Mouse (Mus musculus) spleen, adult 12 weeks (tissue): ENCODE measurements around the gene Mocs1.
"Not testable (repeated sequence)": the region's sequence is repeated elsewhere in the genome, so short reads cannot be mapped to it uniquely, and the experiment has no call there.

ENCODE experiments used
- DNase-seq: peaks from one replicate; pipeline ENCODE4 v3.0.0; 2022; ENCODE audit warnings: low spot score

Mocs1 gene

DNA sequence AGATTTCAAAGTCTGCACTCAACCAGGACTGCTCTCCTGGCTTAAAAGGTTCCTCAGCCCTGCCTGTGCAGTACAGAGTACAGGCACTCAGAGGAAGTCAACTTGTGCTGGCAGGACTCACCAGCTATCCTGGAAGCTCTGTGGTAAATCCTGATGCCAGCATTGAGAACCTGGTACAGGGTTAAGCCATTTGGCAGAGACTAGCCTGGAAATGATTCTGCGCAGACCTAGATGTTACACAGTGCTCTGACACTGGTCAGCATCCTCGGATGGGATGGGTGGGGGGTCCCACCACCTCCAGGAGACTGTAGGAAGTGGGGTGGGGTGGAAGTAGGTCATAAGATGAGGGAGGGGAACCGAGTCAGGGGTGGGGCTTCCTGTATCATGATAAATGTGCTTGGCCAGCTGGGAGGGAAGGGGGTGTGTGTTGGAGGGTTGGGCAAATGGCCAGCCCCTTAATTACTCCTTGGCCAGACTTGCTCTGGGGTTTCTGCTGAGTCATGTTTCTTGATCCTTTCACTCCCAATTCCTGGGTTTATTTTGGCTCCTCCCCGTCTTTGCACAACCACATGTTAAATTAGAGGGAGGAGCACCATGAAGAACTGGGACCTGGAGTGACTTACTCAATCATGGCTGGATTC is 4.0 kb downstream of the Mocs1 start:
- DNase-seq, result peak; percentile 45

DNA sequence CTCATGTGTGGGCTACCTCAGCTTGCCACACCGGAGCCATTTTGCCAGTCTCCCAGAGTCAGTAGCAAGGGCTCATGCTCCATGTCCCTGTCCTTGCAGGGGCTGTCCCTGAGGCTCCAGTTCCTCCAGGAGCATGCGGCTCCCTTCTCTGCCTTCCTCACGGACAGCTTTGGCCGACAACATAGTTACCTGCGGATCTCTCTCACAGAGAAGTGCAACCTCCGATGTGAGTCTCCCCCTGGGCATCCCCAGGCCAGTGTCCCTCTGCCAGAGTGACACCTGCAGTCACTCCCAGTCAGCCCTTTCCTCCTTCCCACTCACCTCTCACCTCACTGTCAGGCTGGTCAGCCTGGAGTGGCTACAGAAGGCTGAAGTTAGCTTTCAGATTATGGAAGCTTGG is 4.9 kb downstream of the Mocs1 start:
- DNase-seq, result no peak

DNA sequence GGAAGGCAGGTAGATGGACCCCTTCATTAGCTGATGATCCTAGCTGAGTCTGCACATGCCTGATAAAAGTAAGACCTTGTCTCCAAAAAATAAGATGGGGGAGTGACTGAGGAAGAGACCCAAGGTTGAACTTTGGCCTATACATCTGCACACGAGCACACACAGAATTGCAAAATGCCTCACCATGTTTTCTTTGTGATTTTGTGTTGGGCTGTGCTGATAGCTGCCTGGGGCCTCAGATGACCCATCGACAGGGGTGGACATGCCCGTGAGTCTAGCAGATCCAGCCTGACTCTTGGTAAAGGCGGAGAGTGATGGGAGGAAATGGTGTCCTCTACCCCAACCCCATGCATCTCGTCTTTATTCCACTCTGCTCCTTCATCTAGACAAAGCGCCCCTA is 6.1 kb downstream of the Mocs1 start:
- no peak for DNase-seq

DNA sequence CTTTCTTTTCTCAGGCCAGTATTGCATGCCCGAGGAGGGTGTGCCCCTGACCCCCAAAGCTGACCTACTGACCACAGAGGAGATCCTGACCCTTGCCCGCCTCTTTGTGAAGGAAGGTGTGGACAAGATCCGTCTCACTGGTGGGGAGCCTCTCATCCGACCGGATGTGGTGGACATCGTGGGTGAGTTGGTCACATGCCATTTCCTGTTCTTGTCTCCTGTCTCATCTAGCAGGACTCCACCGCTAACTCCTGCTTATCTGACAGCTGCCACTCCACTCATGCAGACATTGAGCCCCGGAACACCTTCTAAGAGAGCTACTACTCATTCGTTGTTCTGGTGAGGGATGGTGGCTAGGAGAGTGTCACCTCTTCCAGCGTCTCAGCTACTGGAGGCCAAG is 6.9 kb downstream of the Mocs1 start:
- no peak for DNase-seq

DNA sequence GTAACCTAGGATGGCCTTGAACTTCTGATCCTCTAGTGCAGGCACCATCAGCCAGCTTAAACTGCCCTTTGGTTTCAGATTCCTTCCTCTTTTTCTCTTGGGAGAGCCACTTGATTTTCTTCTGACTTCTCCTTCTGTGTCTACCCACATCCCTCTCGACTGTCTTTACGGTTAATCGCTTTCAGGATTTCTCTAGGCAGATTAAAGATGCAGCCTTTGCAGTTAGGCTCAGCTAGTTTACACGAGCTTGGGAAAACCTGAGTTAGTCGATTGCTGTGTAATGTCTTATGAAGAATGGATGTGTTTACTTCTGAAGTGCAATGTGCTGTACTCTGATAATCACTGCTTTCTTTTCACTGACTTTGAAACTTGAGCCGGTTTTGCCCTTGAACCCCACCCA is 8.5 kb downstream of the Mocs1 start:
- no peak for DNase-seq

DNA sequence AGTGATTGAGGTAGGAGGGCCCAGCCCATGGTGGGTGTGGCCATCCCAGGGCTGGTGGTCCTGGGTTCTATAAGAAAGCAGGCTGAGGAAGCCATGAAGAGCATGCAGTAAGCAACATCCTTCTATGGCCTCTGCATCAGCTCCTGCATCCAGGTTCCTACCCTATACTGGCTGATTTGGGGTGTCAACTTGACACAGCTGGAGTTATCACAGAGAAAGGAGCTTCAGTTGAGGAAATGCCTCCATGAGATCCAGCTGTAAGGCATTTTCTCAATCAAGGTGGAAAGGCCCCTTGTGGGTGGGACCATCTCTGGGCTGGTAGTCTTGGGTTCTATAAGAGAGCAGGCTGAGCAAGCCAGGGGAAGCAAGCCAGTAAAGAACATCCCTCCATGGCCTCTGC is 9.1 kb downstream of the Mocs1 start:
- not testable (repeated sequence) for DNase-seq

DNA sequence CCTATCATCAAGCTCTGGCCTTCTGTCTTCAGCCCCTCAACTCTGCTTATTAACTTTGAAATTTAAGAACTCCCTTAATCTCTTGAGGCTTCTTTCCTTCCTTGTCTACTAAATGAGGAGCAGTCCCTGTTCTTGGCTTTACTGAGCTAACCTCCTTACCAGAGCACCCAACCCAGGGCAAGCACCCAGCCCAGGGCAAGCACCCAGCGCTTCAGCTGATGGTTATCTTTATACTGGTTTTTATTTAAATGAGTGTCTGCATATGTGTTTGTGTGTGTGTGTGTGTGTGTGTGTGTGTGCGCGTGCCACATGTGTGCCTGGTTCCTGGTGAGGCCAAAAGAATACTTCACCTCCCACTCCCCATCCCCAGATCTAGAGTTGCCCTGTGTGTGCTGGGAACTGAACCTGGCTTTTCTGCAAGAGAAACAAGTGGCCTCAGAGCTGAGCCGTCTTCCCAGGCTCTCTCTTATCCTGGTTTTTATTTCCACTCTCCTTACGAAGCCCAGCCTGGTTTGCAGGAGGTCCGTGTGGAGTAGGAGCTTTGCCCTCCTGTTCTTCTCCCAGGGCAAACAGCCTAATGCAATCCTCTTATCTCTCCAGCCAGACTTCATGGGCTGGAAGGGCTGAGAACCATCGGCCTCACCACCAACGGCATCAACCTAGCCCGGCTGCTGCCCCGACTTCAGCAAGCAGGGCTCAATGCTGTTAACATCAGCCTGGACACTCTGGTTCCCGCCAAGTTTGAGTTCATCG is 10.8 kb downstream of the Mocs1 start:
- DNase-seq, result peak; percentile 57

DNA sequence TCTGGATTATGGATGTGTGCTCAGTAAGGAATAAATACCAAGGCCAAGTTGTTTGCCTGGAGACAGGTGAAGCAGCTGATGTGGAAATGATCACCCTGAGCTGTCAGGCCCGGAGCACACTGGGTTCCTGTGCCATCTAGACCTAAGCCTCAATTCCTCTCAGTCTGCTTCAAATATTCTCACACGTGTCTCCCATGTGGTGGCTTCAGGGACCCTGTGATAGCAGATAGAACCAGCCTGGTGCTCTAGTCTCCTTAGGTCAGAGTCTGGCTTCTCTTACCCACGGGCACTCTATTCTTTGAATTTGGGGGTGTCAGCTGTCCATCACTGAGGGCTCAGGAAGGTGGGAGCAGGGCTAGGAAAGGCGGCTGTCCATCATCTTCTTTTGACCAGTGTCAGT is 11.5 kb downstream of the Mocs1 start:
- no peak for DNase-seq

DNA sequence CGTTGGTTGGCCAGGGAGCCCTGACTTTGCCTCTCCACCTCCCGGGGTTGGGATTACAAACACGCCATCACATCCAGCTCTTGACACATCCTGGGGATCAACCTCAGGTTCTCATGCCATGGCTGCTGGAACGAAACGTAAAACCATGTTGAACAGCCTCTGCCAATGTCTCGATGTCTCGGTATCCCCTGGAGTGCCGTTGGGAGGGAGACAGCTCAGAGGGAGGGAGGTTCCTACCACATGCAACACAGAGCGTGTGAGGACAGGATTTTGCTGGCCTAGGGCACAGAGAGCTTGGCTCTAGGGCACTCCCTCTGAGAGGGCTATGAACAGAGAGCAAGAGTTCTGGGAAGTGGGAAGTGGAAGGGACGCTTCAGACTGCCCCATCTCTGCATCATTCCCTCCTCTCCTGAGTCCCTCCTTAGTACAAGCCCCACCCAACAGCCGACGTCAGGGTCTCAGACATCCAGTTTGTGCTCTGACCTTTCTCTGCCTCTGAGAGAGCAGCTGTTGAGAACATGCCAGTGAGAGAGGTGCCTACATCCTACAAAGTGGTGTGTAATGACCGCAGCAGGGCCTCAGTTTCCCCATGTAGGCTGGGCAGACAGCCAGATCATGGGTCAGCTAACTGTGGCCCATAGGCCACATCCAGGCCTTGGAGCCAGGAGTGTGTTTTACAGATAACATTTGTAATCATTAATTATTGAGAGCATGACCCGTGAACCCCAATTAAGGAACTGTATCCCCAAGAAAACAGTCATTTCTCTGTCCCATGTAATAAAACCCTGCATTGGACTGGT is 12.4 kb downstream of the Mocs1 start:
- DNase-seq, result no peak

DNA sequence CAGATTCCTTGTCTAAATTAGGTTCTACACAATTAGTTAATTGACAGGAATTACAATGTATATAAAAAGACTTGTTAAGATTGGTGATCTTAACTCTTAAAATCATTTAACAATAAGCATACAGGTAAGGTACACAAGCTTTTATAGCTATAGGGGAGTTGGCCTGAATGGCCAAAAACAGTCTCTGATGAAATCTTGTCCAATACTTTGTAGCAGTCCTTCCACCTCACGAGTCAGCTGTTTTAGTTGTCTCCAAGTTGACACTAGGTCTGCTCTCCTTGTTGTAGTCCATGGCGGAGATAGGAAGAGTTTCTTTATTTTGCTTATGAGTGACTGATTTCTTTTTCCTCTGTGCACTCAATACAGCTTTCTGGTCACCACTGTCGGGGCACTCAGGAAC is 14.7 kb downstream of the Mocs1 start:
- not testable (repeated sequence) for DNase-seq

DNA sequence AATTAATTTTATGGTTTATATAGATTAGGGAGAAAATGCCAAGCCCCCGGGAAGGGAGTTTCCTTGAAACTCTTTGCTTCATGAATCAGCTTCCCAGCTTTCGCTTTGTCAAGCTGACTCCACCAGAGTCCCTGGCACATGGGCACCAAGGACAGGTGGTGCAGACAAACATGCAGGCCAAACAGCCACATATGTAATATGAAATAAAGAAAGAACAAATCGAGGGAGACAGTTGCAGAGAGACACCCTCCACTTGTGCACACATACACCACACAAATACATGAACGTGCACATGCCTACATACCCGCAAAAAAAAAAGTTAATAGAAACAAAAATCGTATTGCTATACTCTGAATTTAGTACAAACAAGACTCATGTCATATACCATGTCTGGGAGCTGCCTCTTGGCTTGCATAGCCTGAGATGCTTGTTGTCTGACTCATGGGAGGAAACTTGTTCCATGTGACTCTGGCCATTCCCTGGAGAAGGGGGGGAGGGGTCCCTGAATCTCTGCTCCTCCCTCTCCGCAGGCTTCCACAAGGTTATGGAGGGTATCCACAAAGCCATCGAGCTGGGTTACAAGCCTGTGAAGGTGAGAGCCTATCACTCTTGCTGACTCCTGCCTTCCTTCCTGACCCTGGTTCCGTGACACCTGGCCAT is 20.5 kb downstream of the Mocs1 start:
- DNase-seq, result no peak

DNA sequence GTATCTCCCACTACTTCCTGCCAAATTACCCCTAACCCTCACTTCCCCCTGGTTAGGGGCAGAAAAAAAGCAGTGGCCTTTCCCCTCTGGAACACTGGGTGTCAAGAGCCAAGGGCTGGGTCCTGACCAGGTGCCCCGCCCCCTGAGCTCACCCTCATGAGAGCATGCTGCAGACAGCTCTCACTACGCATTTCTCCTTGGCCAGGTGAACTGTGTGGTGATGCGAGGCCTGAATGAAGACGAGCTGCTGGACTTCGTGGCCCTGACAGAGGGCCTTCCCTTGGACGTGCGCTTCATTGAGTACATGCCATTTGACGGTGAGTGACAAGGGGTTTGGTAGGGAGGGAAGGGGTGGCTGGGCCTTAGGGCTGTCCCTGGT is 21.1 kb downstream of the Mocs1 start:
- no peak for DNase-seq

DNA sequence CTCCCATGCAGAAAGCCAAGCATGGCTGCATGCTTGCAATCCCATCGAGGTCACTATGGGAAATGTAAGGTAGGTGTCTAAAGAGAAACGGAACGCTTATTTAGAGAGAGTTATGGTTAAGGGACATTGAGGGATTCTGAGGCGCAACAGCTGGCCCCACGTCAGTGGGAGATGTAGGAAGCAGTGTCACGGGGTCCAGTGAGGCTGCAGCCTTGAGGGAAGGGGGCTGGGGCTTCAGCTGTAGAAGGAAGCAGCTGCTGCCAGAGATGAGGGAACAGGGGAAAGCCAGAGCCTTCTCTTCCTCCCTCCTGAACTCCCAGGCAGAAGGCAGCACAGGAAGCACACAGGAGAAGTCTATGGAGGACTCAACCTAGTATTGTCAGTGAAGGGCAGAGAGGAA is 22.8 kb downstream of the Mocs1 start:
- DNase-seq, result no peak

DNA sequence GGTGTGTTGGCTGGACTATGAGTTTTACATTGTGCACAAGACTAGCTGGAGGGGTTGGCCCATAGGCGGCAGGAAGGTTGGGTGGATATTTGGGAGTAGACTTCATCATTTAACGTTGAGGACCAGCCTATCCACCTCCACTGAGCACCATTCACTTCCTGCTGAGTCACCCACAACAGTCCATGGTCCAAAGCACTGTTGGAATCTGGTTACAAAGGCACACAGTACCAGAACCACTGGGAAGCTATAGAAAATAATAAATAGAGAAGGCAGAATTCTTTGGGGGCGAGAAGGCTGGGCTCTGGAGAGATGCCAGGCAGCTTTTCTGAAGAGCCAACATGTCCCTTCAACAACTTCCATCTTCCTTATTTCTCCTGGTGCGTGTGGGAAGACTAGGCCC is 28.2 kb downstream of the Mocs1 start:
- DNase-seq, result no peak

DNA sequence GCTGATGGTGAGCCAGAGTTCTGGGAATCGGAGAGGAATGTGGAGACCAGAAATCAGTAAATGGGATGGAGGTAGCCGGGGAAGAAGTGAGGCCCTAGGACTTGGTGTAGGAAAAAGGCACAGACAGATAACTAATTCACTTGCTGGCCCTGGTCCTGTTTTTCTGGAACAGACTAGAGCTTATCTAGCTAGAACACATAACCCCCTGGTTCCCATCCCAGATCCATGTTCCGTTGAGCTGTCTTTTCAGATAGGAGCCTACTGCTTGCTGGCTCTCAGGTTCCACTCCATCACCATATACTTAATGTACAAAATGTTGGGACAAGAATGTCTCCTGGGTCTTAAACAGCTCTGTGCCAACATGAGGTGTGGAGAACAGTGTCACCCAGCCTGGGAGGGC is 29.7 kb downstream of the Mocs1 start:
- no peak for DNase-seq

DNA sequence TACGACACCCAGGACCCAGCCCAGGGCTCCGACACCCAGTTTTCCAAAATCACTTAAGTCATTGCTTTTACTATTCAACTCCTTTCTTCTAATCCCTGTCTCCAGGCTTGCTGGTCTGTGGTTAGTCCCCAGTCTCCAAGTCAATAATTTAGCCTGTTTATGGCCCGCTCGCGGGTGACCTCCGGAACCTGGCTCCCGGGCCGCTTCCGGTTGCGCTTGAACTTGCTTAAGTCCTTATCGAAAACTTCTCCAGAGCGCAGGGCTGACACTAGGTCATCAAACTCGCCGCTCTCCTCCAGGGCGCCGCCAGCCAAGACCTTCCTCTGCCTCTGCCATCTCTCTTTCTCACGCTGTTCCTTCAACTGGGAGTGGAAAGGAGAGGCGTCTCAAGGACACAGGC is 30.2 kb downstream of the Mocs1 start:
- no peak for DNase-seq

DNA sequence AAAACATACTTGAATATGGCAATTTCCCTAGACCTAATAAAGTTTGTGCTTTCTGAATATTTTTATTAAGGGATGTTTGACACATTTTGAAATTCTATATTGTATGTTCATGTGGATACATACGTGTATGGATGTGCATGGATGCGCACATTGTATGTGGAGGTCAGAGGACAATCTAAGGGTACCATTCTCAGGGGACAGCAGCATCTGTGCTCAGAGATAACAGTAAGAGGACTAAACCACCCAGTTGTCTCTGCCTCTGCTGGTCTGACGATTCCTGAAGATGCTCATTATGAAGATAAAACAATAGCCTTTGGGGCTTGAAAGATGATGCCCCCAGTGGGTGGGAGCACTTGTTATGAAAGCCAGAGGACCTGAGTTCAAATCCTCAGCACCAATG is 36.7 kb downstream of the Mocs1 start:
- no peak for DNase-seq

DNA sequence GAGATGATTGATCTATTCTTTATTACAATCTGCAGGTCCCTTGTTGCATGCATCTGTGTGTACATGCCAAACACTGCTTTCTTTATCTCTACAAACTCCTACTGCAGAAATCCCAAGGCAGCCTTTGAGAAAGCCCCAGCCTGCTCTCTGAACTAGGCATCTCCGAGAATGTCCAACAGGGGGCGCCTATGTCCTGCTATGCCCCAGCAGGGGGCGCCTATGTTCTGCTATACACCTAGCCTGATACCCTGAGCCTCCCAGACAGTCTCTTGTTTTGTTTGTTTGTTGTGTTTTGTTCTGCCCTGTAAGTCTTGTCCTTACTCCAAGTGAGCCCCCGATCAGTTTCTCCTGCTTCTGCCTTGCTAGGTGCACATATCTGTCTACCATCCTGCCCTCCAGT is 40.1 kb downstream of the Mocs1 start:
- peak; percentile 44 for DNase-seq

DNA sequence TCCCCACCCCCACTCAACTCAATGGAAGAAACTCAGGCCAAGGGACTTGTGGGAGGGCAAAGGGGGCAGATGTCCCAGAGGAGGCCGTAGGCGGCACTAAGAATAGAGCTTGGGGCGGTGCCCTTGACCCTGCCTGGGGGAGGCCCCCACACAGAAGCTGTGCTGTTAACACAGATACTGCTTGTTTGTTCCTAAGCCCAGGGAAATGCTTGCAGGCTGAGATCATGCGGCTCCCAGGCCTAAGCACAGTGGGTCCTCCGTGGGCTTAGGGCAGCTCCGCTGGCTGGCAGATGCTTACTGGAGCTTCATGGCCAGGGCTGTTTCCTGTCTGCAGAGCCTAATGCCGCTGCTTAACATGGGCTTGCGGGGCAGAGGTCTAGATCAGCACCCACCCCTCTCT is 44.5 kb downstream of the Mocs1 start:
- DNase-seq, result no peak

DNA sequence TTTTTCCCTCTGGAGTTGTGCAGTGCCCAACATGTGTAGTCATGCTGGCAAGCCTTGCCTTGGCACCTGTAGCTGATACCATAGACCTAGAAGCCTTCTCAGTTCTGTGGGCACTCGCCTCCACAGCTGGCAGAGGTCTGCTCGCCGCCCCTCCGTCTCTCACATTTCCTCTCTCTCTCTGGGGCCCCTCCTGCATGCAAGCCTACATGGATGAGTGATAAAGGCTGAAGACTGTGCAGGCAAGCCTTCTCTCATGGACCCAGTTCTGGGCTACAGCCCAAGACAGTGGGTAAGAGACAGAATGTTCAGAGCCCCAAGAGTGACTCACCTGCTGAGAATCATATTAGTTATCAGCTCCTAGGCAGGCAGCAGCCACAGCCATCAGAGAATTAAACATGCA is 45.9 kb downstream of the Mocs1 start:
- DNase-seq, result no peak

DNA sequence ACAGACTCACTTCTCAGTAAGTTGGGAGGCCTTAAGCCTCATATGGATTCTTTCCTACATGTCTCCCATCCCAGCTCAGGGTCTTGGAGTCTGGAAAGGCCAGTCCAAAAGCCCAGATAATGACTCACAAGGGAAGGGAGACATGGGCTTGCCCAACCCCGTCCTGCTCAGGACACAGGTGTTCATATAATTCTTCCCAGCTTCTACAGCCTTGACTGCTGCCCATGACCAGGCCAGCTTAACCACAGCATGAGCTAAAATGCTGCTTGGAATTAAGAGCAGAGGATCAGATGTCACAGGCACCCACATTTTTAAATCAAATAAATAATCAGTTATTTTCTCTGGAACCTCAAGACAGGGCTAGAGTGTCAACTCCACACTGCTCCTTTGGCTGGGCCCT is 47.0 kb downstream of the Mocs1 start:
- DNase-seq, result no peak

DNA sequence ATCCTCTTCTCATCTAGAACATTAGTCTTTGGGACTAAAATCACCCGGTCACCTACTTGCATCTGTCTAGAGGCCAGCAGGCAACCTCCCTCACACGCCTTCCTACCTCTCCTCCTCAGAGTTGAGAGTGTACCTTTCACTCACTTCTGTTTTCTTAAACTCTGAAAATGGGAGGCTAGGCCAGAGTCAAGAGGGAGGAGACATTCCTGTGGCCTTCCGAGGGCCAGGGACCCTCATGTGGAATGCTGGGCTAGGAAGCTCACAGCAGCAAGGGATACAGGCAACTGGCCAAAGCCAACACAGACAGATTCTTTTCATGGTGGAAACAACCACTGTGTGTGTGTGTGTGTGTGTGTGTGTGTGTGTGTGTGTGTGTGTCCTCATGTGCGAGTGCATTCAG is 49.2 kb downstream of the Mocs1 start:
- DNase-seq, result no peak

DNA sequence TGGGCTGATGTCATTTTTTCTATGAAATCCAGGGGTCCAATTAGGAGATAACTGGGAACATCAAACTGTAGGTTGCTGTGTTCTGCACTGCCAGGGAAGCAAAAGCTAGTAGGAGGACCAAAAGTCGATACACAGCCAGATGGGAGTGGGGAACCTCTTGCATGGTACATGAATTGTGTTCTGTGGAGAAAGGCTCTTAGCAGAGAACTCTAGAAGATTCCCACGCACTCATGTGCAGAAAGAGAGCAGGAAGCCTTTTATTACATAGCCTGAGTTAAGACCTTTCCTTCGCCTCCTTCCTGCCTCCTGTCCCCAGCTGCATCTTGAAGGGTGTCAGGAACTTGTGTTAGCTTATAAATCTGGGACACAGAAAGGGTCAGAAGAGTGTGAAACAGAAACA is 53.7 kb downstream of the Mocs1 start:
- DNase-seq, result no peak
